Mouse (Mus musculus): ENCODE data around the gene Nsf.
A peak's percentile ranks its signal among the peaks of the same experiment; 100 is the strongest.

The Nsf gene

DNA sequence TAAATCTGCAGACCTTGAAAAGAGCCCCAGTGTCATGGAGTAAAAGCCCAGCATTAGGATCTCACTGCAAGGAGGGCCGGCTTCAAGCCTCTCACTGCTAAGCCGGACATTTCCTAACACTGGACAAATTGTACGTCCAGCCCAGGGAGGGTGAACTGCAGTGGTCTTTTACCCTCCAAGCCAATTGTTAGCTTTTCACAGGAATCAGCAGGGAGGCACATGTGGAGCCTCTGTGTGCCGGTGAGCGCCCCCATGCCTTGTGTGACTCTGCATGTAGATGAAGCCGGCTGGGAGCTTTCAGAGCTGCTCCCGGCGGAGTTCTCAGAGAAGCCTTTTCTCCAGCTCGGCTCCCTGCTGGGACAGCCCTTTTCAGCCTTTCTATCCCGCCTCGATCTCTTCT, 113.0 kb downstream of the Nsf start:
- peak; percentile 61 for DNase-seq (ENCODE audit: low read depth, low spot score)

GRCm38 (mm10) chr11:103838955-103839354, 114.9 kb downstream of the Nsf start:
- no peak for DNase-seq (ENCODE audit: low read depth, low spot score)

DNA sequence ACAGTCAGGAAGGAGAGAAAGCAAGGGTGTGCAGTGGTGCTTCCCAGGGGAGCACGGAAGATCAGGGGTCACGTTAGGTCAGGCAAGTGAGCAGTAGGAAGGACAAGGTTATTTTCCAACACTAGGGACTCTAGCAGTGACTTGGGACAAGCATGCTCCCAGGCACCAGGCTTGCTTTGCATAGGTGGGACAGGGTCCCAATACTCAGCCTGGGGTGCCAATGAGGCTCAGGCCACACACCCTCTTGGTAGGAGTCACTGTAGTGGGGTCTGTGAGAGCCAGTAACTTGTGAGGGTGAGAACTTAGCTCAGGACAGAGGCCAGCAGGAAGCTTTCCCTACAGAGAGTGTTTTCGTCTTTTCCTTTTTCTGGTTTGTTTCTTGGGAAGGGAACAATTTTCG, 121.5 kb downstream of the Nsf start:
- no peak for DNase-seq (ENCODE audit: low read depth, low spot score)

GRCm38 (mm10) chr11:103831766-103832165, 122.1 kb downstream of the Nsf start:
- no peak for DNase-seq (ENCODE audit: low read depth, low spot score)

- DNase-seq (ENCODE audit: low read depth, low spot score), result no peak
Measured at GRCm38 (mm10) chr11:103830476-103830875, 123.4 kb downstream of the Nsf start.

GRCm38 (mm10) chr11:103829956-103830355, 123.9 kb downstream of the Nsf start:
- no peak for DNase-seq (ENCODE audit: low read depth, low spot score)

DNA sequence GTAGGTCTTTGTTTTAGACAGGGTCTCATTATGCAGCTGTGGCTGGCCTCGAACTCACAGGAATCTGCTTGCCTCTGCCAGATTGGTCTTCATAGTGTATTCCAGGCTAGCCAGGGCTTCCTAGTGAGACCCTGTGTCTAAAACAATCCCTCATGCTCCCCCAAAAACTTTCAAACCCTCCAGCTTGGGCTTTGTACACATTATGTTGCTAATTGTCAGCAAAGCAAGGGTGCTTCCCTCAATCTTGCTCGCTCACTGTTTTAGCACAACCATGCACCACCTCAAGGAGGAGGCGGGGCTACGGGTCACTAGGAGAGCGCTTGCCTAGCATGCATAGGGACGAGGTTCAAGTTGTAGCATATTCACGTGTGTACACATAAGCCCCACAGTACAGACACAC, 125.0 kb downstream of the Nsf start:
- DNase-seq (ENCODE audit: low read depth, low spot score), result no peak

GRCm38 (mm10) chr11:103827201-103827600, 126.7 kb downstream of the Nsf start:
- no peak for DNase-seq (ENCODE audit: low read depth, low spot score)

DNA sequence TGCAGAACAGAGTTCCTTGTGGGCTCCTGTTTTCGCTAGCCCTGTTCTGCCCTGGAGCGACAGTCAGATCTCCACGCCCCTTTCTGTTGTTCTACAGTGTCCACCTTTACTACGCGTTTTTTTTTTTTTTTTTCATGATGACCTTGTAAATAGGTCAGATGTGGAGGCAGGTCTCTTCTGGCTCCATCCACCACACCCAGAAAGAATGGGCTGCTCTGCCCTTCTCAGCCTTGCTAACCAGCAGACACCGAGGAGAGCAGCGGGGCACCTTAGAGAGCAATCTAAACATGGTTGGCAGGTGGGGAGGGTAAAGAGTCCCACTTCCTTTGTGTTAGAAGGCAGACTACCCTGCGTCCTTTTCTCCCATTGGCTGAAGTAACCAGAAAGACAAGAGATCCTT, 137.1 kb downstream of the Nsf start:
- no peak for DNase-seq (ENCODE audit: low read depth, low spot score)

DNA sequence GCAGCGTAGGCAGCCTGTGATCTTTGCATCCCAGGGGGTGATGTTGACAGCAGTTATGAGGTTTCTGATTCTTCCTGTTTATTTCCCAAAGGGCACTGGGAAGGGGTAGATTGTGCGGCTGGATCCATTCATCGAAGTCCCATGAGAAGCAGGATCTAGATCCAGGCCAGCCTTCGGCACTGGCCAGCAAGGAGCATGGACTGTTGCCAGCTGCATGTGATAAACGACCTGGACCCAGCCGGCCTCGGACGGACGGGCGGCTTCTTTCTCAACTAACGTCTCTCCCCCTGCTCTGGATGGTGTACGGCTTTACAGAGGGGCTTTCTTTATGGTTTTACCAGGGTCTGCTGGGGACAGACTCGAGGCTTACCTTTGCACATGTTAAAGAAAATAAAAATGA, 137.9 kb downstream of the Nsf start:
- no peak for DNase-seq (ENCODE audit: low read depth, low spot score)

- no peak for DNase-seq (ENCODE audit: low read depth, low spot score)
Measured at GRCm38 (mm10) chr11:103814808-103815207, 139.0 kb downstream of the Nsf start.

GRCm38 (mm10) chr11:103811246-103811645, 142.6 kb downstream of the Nsf start:
- DNase-seq (ENCODE audit: low read depth, low spot score), result no peak

- DNase-seq (ENCODE audit: low read depth, low spot score), result no peak
Measured at GRCm38 (mm10) chr11:103810631-103811030, 143.2 kb downstream of the Nsf start.

DNA sequence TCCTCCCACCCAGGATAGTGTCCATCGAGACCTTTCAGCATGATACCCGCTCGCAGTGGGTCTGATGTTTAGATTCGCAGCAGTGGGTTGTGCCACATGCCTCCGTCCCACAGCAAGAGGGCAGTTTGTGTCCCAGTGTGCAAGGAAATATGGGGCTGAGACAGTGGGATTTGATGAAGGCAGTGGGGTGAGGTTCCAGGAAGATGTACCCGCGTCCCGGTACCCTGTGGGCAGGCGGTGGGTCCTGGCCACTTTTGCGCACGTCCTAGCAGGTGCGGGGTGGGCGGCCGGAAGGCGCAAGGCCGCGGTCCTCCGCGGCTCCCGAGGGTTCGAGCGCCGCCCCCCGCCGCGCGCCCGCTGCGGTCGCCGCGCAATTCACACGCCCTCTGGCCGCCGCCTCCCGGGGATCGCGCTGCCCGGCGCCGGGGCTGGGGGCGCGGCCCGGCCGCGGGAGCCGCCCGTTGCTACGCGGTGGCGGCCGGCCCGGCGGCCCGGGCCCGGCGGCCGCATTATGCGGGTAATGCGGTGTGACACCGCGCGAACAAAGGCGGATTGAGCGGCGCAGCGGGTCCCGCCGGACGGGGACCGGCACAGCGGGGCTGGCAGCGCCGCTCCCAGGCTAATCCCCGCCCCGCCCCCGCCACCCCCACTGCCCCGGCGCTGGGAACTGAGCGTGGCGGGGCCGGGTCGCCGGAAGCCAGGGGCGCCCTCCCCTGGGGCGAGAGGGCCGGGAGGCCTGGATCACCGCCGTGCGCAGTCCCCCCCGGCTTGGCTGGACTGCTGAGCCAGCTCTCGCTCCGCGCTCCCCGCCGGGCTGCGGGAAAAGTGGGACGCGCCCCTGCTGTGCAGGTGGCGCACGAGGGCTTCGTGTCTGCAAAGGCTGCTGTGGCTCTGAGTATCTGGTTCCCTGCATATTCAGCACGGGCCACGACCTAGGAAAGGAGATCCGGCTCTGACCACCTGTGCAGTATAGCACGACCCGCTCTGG, 144.0 kb downstream of the Nsf start:
- DNase-seq (ENCODE audit: low read depth, low spot score), result no peak

DNA sequence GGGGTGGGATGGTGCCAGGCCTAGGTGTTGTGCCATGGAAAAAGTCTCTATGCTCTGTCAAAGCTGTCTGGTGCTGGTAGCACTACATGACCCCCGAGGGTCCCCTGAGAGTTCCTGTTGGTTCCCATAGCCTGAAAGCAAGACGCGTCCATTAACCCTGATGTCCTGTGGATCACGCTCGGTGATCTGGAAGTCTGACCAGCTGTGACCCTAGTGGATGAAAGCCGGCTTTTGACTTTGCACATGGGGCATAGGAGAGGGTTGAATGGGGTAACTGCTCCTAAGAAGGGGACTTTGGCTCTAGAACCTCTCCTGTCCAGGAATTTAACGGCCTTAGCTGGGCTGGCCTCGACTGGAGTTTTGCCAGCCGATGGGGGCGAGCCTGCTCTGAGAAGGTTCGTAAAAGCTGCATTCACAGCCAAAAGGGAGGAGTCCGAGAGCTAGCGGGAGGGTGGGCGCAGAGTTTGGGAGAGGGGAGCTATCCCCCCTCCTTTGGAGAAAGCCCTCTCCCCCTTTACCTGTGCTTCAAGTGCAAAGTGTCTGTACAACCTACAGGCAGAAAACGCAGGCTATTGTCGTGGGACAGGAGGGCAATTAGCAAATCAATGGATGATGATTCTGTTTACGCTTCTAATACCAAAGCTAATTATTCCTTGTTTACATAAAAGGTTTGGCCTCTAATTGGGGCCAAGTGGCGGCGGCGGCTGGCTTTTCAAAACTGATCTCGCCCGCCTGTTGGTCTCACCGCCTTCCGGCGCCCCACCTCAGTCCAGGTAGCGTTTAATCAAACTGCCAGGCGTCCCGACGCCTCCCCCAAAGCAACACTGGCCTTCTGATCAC, 144.9 kb downstream of the Nsf start:
- no peak for DNase-seq (ENCODE audit: low read depth, low spot score)

GRCm38 (mm10) chr11:103807966-103808365, 145.9 kb downstream of the Nsf start:
- no peak for DNase-seq (ENCODE audit: low read depth, low spot score)

GRCm38 (mm10) chr11:103804804-103805203, 149.1 kb downstream of the Nsf start:
- no peak for DNase-seq (ENCODE audit: low read depth, low spot score)

GRCm38 (mm10) chr11:103804126-103804525, 149.7 kb downstream of the Nsf start:
- no peak for DNase-seq (ENCODE audit: low read depth, low spot score)

GRCm38 (mm10) chr11:103801128-103801527, 152.7 kb downstream of the Nsf start:
- no peak for DNase-seq (ENCODE audit: low read depth, low spot score)

DNA sequence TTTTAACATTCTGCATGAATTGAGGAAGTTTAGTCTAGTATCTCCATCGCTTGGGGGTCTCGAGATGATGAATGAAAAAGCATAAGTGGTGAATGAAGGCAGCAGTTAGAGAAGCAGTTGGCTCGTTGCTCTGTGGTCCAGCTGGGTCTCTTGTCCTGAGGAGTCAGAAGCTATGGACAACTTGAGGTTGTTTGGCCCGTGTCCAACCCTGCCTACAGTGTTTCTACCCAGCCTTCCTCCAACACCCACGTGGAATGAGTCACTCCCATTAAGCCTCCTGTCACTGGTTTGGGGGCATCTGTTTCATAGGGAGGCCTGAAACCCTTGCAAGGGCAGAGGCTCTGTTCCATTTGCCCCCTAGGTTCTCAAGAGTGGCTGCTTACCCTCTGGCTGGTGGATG, 163.9 kb downstream of the Nsf start:
- DNase-seq (ENCODE audit: low read depth, low spot score), result no peak

DNA sequence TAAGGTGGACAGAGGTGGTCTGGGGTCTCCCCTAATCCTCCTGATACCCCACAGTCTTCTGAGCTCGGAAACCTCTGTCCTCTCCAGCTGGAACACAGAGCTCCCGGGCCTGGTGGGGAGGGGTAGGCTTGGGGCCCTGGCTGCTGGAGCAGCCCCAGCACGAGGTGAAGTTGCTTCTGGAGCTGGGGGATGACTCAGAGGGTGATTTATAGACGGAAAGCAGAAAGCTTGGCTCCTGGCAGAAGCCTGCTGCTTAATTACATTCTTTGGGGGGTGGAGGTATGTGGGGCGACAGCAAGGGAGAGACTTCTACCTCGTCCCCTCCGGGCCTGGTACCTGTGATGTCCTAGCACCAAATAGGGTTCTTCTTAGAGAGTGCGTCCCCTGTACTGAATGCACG, 173.7 kb downstream of the Nsf start:
- no peak for DNase-seq (ENCODE audit: low read depth, low spot score)

DNA sequence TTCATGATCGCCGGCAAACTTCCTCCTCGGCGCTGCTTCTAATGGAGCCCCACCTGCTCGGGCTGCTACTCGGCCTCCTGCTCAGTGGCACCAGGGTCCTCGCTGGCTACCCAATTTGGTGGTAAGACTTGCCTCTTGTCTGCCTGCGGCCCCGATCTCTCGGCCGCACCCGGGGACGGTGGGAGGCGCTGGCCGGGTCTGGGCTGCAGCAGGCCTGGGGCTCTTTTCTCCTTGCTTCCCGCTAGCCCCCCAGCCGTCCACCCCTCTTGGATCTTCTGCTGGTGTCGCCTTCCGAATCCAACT, 179.7 kb downstream of the Nsf start:
- no peak for DNase-seq (ENCODE audit: low read depth, low spot score)

Data from WW6 (cell line).